Mouse (Mus musculus) erythroblast, embryonic 14.5 days (primary cell): ENCODE measurements around the gene Rtn4rl1.

Experiments
- GATA1 ChIP-seq: IDR thresholded peaks from 2 replicates; pipeline ENCODE4 v1.6.1; 2012; ENCODE audit warnings: low read length, inconsistent platforms, mixed read lengths
- TAL1 ChIP-seq: IDR thresholded peaks from 3 replicates; pipeline ENCODE4 v1.6.1; 2012; ENCODE audit warnings: low read length, inconsistent platforms, mixed read lengths

- TF ChIP-seq TAL1 (no peak), GATA1 (no peak)
Measured at GRCm38 (mm10) chr11:75178672-75179208, 14.8 kb upstream of the Rtn4rl1 start, which contains the start of gene Ovca2.
